Mouse (Mus musculus) retina, embryonic 14.5 days (tissue): ENCODE results near the gene Gmds.
A peak's percentile ranks its signal among the peaks of the same experiment; 100 is the strongest.

Source experiments
- DNase-seq: peaks from one replicate; pipeline ENCODE4 v3.0.0-alpha.2; 2015; ENCODE audit warnings: low spot score

Gmds gene

DNA sequence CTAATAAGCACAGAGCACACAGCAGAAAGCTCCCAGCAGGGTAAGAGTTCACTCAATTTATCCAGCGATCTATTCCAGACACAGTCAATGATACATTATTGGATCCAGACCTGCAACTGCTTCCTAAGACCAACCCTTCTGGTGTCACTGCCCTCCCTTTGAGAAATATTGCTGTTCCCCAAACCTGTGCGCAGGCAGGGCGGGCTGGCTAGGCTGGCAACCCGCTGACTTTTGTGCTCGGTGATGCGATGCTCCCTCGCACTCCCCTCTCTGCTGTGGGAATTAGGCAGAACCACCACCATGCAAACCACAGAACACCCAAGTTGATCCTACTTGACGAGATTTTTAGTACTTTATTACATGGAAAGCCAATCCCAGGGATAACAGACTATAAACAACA is 304.4 kb downstream of the Gmds start:
- no peak for DNase-seq

DNA sequence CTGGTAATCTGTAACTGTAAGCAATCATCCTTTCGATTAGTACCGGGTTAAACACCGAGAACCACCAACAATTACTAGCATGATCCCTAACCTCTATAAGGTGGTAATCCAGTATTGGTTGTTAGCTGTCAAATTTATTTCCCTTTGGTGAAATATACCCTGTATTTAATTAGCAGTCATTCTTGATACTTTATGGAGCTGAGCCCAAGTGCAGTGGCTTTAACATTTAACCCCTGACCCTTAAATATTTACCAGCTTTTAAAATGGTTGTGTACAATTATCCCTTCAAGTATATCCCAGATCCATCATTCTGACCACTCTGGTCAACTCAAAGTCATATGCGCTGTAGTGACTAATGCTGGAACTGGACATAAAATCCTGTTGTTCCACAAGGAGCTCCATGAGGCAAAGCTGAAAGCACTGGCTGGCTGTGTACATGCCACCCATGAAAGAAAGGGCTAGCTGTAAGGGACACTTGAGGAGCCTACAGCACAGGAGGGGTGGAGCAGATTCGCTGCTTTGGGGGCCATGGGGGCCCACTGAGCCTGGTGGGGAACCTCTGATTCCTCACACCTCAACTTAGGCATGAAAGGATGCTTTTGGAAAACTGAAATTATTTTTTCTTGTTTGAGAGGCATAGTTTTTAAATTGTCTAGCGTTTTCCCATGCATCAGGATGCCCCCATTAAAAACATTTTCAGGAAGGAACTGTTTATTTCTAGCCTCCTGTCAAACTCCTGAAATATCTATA is 312.1 kb downstream of the Gmds start:
- no peak for DNase-seq

DNA sequence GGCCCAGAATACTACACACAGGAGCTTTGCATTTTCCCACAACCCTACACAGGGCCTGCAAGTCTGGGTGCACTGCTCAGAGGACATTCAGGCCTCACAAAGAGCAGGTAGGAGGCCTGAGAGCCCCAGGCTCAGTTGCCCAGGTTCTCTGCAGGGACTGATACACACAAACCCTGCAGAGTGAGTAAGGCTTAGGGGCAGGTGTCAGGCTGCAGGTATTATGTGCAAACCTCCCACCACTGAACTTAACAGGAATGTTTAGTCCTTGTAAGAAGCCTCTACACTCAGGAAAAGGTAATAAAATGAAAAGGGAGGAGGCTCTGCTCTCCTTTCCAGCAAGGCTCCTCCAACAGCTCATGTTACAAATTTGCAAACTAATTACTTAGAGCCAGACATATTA is 313.7 kb downstream of the Gmds start:
- DNase-seq, result no peak

DNA sequence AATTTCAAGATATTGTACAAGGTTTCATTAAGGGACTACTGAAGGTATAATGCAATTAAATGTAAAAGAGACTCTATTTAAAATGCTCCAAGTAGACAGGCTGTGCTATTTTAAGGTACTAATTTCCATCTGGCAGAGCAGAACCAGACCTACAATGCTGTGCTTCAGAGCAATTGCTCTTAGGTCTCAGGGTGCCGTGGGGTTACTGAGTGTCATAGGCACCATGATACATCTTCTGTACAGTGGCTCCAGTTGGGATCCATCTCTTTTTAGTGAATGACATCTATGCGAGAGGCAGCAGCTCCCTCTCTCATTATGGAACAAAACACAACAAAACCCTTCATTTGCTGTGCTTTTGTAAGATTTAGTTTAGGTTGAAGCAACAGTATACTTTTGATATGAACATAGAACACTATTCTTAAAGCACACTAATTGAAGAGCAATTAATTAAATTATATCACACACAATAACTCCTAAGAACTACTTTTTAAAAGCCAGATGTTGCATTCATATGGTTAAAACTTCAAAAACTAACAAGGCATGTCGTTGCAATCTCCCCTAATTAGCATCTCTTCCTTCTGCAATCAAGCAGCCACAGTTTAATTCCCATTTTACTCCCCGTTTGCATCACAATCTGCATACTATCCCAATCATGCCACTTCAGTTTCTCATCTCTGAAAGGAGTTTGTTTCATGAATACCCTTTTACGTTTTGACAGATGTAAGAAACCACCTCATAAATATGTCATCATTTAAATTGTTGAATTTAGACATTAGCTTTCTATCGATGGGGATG is 317.9 kb downstream of the Gmds start:
- DNase-seq, result no peak

DNA sequence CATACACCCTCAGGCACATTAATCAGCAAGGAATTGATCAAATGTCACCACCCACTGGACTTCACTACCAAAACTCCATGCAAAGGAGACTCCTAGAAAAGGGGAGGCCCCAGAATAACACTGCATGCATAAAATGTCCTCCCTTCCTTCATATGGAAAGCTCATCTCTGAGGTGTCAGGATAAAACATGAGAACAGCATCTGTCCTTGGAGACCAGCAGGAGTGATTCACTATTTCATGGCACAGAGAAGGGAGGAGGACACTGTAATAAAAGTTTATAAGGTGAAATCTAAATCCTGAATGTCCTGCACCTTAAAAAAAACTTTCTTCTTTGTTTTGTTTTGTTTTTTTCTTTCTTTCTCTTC is 319.3 kb downstream of the Gmds start:
- DNase-seq, result no peak

DNA sequence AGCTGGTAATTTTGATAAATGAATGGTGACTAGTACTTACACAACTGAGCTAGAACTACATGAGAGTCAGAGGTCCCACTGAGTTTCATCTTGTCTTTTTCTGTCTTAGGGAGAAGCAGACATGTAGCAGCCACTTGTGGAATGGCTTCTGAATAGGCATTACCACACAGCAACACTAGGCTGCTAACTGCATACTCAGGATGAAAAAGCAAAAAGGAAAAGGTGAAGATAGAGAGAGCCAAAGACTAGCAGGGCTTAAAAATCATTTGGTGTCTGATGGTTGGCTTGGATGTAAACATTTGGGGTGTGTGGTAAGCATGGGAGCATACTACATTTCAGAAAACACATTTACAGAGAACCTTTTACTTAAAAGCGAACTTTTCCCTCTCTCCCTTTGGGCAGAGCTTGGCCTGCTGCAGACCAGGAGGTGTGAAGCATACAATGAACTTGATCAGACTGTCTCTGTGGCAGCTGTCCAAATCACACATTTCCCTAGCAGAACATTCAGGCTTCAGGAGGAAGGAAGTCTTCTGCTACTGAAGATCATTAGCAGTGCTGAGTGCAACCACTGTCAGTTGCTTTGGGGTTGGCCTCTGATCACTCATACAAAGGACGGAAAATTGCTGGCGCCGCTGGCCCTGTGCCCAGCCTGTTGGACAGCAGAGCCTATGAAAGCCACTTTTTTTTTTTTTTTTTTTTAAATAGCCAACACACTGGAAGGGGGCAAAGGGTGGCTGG is 319.9 kb downstream of the Gmds start:
- DNase-seq, result peak; percentile 8

DNA sequence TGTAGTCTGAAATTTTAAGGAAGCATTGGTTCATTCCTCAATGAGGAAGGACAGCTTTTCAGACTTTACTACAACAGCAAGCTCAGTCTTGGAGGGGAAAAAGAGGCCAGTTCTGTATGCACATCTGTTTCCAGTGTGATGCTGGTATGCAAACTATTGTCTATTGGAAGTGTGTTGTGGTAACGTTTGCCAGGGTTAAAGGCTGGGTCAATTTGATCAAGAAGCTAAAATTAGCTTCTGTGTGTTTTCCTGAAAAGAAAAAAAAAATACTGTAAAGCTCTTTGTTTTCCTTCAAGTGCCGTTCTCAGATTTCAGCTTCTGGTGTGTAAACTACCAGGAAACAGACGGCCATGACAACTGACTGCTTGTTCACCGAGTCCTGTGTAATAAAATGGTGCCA is 329.7 kb downstream of the Gmds start:
- DNase-seq, result no peak

DNA sequence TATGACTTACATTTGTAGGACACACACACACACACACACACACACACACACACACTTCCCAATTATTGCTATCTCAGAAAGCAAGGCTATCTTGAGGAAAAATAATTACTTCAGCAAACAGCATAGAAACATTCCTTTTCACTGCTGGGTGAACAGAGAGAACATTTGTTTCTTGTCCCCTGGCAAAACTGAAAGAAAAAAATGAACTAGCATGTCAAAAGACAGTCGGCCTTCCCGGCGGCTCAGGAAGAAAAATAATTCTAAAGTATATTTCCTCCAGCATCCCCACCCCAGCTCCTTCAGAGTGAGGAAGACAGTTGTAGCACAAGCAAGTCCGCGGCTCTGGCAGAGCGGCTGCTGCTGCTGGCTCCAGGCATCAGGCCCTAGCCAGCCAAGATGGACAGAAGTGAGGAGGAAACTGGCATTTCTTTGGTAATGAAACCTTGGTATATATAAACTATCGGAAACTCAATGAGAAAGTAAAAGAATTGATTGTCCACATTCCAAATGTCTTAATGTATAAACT is 330.4 kb downstream of the Gmds start:
- DNase-seq, result no peak

DNA sequence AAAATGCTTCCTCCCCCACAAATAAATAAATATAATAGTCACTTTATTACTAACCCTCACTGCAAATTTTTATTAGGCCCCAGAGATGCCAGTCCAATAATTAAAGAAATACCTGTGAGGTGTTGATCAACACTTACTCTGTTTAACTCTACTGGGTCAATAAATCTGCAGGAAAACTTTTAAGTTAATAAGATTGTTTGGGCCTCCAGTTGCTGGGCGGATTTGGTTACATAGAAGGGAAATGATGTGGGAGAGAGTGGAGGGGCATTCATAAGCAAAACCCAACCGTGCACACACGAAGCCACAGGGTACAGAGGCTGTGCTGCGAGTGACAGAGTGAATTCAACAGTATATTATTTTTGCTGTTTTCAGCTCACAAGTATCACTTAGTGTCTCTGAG is 345.1 kb downstream of the Gmds start:
- no peak for DNase-seq

DNA sequence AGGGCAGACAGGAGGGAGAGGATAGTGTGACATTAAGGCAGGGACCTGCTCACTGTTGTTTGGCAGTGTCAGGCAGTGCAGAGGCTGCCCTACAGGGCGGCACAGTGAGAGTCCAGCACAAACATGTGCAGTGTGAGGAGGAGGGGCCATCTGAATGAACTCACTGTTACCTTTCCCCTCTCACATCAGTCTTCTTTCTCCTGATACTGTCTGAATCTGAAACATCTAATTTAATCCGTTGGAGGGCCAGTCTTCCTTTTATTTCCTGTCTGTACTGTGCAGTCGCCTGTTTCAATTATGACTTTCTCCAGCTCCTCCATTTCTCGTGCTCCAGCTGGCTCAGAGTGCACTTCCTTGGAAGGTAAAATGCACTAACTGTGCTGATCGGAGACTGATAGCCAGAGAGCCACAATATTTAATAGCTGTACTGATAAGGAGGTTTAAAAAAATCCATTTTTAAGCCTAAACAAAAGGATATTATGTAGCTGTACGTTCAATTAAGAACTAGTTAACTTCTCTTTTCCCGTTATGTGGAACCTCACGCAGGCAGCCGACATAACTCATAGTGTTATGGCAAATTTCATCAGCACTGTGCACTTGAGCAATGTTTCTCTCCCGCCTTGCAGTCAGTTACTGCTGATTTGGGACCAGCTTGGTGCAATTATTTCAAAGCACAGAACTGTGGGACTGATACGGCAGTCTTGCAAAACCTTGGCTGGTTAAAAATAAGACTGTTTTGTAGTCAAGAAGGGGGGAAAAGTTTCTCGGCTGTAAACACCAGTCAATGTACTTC is 345.9 kb downstream of the Gmds start:
- DNase-seq, result peak; percentile 30

DNA sequence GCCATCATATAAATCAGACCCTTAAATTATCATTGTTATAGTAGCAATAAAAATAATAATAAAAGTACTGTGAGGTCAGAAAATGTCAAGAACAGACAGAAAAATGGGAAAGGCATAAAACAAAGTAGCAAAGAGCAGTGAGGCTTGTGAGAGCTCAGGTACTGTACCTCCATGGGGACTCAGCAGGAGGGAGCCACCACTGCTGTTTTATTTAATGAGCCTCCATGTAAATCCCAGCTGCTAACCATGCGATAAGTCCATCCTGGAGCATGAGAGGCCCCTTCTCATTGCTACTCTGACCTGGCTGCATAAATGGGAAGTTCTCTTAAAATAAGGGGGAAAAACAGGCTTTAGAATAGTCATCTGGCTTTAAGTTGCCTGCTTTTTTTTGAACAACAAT is 357.3 kb downstream of the Gmds start:
- no peak for DNase-seq

DNA sequence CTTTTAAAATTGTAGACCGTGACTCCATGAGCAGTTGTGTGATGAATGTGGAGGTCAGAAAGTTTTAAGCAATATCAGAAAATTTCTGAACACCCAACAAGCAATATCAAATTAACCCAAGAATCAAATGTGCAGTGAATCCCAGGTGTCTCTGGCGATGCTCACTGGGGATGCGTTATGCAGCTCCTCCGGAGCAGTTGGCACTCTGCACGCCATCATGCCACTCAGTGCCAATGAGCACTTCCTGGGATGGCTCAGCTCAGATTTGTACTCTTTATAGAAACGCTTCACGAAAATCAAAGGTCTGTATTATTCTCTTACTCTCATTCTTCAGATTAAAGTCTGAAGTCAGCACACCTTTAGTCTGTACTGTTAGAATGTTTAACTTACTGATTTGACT is 360.4 kb downstream of the Gmds start:
- DNase-seq, result no peak

DNA sequence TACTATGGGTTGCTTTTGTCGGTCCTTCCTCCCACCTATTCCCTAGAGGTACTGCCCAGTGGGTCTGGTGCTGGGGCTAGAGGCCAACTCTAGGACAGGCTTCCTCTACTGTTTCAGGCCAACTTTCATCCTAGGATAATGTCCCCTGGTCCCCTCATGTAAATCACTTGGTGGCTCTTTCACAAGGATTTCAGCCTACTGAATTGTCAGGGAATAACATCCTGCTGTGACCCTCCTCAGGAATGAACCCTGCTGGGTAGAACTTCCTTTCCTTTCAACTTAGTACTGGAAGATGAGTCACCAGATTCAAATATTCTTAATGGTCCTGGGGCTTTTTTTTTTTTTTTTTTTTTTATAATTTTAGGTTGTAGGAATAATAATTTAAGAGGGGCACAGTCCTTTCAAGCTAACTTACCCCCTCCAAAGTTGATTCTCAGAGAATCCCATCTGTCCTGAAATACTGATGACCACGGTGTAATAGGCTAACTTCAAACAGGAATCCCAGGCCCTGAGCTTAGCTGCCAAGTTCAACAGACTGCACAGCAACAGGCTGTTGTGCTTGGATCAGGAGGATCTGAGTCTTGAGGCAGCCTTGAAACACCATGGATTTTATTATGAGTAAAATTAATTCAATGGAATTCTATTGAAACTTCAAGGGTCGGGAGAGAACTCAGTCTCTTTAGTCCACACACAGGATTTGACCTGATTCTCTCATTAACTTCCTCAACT is 363.6 kb downstream of the Gmds start:
- DNase-seq, result no peak

DNA sequence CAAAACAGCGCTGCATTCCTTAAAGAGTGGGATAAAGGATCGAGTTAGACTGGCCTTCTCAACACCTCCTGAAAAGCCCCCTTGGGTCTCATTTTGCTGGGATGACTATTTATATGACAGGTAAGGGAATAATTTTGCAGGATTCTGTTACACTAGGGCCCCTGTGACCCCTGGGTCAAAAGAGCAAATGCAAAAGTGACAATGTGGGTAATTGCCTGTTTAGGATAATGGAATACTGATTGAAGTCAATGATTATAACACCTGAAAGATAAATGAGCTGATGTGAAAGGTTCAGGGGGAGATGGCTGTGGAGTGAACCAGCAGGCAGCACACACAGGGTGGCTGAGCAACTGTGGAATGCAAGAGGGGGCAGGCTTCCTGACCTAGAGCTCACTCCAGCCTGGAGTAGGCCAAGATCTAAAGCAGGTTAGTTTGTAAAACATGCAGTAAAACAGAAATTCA is 367.5 kb downstream of the Gmds start:
- no peak for DNase-seq

DNA sequence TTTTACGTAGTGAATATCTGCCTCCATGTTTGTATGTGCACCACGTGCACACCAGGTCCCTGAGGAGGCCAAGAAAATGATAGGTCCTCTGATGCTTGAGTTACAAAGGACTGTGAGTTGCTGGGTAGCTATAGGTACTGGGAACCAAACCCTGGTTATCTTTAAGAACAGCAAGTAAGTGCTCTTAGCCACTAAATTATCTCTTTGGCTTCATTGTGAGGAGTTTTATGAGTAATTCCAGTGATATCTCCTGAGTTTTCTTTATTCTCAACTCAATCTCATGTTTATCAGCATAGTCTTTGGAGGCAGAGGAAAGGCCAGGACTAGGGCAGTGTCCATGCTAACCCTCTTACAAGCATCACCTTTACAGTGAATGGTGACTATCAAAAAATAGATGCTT is 370.3 kb downstream of the Gmds start:
- no peak for DNase-seq

DNA sequence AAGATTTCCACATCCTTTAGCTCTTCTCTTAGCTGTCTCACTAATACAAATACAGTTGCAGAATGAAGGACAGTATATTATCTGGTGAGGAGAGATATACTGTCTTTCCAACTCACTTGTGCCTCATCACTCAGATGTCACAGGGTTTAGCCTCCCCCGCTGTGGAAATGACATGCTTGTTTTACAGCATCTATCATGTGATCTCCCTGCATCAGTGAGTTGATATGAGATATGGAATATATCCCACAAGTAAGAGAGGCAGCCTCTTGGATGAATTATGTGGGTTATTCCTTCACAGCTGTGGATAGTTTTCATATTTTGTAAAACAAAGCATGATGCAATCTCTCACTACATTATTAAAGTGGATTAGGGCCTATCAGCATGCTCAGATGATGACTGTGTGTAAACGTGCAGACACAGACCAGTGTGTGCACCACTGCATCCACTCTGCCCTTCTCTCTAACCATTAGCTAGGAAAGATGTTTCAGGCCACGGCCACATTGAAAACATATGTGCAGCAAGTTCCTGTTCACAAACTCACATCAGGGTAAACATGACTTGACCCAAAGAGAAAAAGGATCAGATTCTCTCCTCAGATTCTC is 371.5 kb downstream of the Gmds start:
- no peak for DNase-seq

DNA sequence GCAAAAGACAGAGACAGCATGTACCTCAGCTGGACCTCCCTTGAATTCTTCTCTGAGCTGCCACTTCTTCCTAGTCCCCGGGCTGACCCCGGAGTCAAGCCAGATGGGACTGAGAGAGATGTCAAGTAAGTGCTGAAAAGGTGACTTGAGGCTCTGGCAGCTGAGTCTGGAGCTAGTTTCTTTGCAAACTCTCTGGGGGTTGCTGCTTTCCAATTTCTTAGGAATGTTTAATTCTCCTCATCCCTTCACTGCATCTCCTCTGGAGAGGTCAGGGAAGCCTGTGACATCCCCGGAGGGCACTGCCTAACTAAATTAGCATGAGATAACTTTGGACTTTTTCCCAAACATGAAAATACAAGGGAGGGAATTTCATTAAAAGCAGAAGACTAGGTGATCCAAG is 378.0 kb downstream of the Gmds start:
- DNase-seq, result no peak

DNA sequence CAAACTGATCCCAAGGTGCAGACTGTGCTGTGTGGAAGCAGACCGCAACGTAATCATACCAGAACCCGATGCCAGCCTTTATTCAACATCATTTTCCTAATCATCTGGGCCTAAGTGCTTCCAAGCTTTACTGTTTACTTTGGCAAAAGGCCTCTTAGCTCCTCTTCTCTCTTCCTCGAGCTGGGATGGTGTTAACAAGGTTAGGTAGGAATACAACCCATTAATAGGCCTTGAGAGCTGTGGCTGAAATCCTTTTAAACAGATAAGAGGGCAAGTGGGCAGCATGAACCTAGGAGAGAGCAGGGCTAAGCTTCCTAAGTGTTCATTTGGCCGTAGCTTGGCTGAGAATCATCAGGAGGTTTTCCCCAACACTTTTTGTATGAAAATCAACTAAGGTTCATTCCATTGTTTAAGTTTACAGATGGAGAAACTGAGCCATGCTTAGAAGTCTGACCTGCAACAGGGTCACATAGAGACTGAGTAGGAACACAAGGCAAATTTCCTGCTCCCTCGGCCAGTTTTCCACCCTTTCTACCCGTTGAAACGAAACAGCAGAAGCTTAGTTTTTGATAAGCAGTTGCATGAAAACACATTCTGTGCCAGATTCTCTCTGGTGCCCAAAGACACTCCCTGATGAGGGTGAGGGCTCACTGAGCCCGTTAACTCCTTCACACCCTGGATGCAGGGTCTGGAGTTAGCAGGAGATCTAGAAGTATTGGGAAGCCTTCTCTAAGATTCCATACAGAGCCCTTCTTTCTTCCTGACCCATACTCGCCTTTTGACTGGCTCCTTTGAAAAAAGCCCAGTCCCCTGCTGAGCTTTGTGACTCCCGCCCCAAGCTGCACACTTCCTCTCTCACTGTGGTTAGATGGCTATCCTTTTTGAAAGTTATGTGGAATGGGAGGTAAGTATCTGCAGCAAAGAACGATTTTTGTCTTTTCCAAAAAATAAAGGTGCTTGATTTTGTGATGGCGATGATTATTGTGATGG is 379.9 kb downstream of the Gmds start:
- DNase-seq, result no peak

DNA sequence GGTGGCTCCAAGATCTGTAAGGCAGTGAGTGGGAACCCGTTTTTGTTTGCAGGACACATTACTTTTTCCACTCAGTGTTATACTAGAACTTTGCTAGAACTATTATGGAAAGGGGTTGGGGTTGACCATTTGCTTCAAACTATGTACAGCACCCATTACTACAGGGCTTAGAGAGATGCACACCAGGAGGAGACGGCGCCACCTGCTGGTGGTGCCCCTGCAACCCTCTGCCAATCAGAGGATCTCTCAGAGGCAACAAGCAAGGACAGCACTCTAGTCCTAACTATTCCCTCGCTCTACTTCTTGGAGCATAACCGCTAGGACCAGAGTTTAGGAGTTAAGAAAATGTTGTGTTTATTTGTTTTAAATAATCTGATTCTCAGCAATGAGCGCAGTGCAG is 382.0 kb downstream of the Gmds start:
- peak; percentile 24 for DNase-seq

DNA sequence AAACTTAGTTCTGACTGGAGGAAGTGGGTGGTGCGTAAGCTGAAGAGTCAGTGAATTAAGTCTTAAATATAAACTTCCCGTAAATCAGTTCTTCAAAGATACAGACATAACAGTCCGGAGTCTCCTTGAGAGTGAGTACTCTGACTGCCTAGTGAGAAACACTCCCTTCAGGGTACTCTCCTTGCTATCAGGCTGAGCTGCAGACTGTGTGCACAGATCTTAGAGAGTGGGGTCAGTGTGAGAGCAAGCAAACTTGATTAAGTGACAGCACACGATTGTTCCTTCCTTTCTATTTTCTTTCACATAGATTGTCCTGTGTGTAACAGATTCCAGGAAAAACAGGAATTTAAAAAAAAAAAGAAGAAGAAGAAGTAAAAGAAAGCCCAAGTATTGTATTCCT is 382.4 kb downstream of the Gmds start:
- DNase-seq, result no peak
